Mouse (Mus musculus): ENCODE measurements around the gene Prnp. TPM values are rescaled to one million over a fixed set of nuclear protein-coding genes. Genes with fewer than 3 reads are reported as not detected.

Prnp gene
- polyA plus RNA-seq, 1 experiment from 2014 or later, result 30.3 TPM

DNA sequence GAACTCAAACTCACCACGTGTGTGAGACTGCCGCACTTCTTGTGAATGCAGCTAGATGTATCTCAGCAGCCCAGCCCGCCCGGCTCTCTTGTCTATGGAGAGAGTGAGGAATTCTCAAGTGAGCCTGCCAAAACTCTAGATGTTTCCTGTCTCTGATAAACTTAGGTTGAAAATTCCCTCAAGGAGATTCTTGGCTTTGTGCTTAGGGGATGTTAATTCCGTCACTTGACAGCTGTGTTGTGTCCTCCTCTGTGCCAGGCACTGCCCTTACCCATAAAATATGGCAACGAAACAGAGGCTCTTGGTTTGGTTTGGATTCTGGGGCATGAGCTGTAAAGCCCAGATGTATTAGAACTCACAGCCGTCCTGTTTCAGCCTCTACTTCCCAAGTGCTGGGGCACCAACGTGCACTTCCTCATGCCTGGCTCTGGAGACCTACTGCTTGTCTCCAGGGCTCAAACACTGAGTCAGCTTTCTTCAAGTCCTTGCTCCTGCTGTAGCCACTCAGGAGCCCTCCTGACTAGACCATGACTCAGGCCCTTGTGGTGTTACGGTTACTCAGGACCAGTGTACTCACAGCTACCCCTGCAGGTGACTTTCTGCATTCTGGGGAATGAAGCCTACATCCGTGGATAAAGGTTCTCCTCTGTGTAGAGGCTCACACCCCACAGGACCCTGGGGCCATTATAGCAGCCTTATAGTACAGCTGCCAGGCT is 25.8 kb downstream of the Prnp start:
- ATAC-seq (ENCODE audit: low read depth) (peak; percentile 67), DNase-seq (peak; percentile 47)
- Histone ChIP-seq H3K4me1 (replicated peaks) (peaks cover 35% of the 10 kb centered on the region), H3K4me2 (no peak overlapping the region), H3K27me3 (no peaks in the 10 kb centered on the region), H3K27ac (no peak overlapping the region), H3K9ac (no peak overlapping the region), H3K4me3 (replicated peaks) (no peak overlapping the region), H3K9me3 (replicated peaks) (no peaks in the 10 kb centered on the region), H3K36me3 (peaks cover 8% of the 10 kb centered on the region)
- WGBS (ENCODE audit: insufficient replicate concordance), result 55% methylated on average over 10 of the region's 10 CpGs

DNA sequence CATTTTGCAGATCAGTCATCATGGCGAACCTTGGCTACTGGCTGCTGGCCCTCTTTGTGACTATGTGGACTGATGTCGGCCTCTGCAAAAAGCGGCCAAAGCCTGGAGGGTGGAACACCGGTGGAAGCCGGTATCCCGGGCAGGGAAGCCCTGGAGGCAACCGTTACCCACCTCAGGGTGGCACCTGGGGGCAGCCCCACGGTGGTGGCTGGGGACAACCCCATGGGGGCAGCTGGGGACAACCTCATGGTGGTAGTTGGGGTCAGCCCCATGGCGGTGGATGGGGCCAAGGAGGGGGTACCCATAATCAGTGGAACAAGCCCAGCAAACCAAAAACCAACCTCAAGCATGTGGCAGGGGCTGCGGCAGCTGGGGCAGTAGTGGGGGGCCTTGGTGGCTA is 26.7 kb downstream of the Prnp start:
- 87% methylated on average over 10 of the region's 10 CpGs for WGBS (ENCODE audit: insufficient replicate concordance)
- no peak for DNase-seq

DNA sequence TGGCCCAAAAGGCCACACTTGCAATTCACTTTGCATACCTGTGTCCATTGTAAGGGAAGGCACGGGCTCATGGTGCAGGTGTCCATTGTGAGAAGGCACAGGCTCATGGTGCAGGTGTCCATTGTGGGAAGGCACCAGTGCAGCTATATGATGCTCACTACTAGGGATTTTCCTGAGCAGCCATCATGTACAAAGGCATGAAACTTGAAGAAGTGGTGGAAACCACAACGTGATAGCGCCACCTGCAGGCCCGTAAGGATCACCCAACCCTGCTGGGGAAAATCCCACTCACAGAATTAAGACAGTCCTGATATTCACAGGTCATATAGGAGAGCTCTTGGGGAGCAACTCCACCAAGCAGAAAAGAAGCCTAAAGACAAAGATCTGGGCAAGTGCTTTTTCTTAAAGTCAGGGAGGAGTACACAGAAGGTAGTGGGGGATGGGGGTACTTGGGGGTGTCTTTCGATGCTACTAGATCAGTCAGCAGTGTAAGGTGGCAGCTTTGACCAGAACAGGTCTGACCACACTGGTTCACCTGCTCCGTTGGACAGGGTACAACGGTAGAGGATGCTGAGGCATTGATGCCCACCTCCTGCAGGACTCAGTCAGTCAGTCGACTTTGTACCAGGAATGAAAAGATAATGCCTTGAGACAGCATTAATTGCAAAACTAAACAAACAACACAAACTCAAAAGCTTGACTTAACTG is 29.8 kb downstream of the Prnp start:
- Histone ChIP-seq H3K9me3 (replicated peaks) (no peaks in the 10 kb centered on the region), H3K27me3 (no peaks in the 10 kb centered on the region), H3K36me3 (peaks cover 8% of the 10 kb centered on the region), H3K4me1 (replicated peaks) (peaks cover 30% of the 10 kb centered on the region), H3K9ac (peak overlapping the region; percentile 33; the same call in 1 of the 2 replicates), H3K27ac (peak overlapping the region; percentile 79; the same call in 1 of the 2 replicates), H3K4me2 (no peak overlapping the region), H3K4me3 (replicated peaks) (no peak overlapping the region)
- peak; percentile 39; the same call in 1 of the 2 replicates for ATAC-seq (ENCODE audit: low read depth)
- DNase-seq, result peak; percentile 26
- WGBS (ENCODE audit: insufficient replicate concordance), result 35% methylated on average over 8 of the region's 8 CpGs

More for the DNA sequence above, 26.7 kb downstream of the Prnp start:
- Histone ChIP-seq H3K9ac (no peak overlapping the region), H3K4me2 (no peak overlapping the region), H3K4me1 (replicated peaks) (peaks cover 44% of the 10 kb centered on the region), H3K9me3 (replicated peaks) (no peaks in the 10 kb centered on the region), H3K4me3 (replicated peaks) (no peak overlapping the region), H3K27ac (no peak overlapping the region), H3K27me3 (no peaks in the 10 kb centered on the region), H3K36me3 (peaks cover 8% of the 10 kb centered on the region)
- no peak for ATAC-seq (ENCODE audit: low read depth)

DNA sequence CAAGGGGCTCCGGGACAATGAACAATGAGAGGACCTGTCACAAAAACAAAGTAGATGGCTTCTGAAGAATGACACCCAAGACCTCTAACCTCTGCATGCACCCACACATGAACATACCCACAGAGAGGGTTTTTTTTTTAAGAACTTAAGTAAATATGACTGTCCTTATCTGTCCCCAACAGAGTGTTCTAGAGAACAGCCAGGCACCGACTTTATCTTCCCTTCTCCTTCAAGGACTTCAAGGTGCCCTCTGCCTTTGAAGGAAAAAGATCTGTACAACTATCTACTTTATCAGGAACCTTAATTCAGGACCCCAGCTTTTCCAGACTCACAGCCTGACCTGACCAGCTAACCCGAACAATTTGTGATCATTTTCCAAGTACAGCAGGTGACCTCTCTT is 30.8 kb downstream of the Prnp start:
- peaks cover 27% of the 10 kb centered on the region for H3K4me1 ChIP-seq (replicated peaks)
- ATAC-seq (ENCODE audit: low read depth), result peak; percentile 81
- H3K9me3 ChIP-seq (replicated peaks), result no peaks in the 10 kb centered on the region
- peaks cover 8% of the 10 kb centered on the region for H3K36me3 ChIP-seq
- no peaks in the 10 kb centered on the region for H3K27me3 ChIP-seq
- H3K4me2 ChIP-seq, result peak overlapping the region; percentile 21; the same call in 1 of the 2 replicates
- 30% methylated on average over 3 of the region's 3 CpGs for WGBS (ENCODE audit: insufficient replicate concordance)
- peak; percentile 48 for DNase-seq
- no peak overlapping the region for H3K4me3 ChIP-seq (replicated peaks)
- peak overlapping the region; percentile 79 for H3K27ac ChIP-seq
- peak overlapping the region; percentile 33; the same call in 1 of the 2 replicates for H3K9ac ChIP-seq

DNA sequence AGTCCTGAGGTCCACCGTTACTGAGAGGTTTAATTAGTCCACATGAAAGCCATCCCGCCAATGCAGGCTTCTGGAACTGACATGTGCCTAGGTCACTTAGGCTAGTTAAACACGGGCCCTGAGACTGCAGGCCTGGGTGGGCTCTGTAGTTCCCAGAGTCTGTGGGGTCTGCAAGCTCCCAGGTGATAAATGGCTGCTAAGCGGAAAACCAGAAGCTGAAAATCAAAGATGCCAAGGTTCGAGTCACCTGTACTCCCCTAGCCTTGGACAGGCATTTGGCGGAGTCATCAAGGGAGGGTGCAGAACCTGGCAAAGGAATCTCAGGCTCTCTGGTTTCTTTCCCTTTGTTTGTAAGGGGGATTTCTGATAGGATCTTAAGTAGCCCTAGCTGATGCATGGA is 31.8 kb downstream of the Prnp start:
- H3K9me3 ChIP-seq (replicated peaks), result no peaks in the 10 kb centered on the region
- no peak for ATAC-seq (ENCODE audit: low read depth)
- H3K36me3 ChIP-seq, result peaks cover 5% of the 10 kb centered on the region
- 80% methylated on average over 6 of the region's 6 CpGs for WGBS (ENCODE audit: insufficient replicate concordance)
- no peak overlapping the region for H3K4me3 ChIP-seq (replicated peaks)
- no peak overlapping the region for H3K9ac ChIP-seq
- peaks cover 25% of the 10 kb centered on the region for H3K4me1 ChIP-seq (replicated peaks)
- H3K27me3 ChIP-seq, result peaks cover 2% of the 10 kb centered on the region; the same call in 1 of the 2 replicates
- H3K4me2 ChIP-seq, result no peak overlapping the region
- DNase-seq, result no peak
- H3K27ac ChIP-seq, result no peak overlapping the region

DNA sequence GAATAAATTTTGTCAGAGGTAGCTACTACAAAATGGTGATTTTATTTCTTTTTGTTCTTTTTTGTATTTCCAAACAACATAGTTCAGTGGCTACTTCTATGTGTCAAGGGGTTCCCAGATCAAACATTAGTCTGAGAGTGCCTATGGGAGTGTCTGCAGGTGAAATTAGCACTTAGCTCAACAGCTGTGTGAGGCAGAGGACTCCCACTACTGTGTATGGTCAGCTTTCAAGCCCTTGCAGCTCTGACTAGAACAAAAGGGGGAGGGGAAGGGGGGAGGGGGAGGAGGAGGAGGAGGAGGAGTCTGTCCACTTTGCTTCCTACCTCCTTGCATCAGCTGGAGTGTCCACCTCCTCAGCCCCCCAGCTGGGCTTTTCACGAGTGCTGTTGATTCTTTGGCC is 34.6 kb downstream of the Prnp start:
- WGBS (ENCODE audit: insufficient replicate concordance), result 45% methylated on average over 1 of the region's 1 CpGs
- Histone ChIP-seq H3K4me3 (replicated peaks) (no peak overlapping the region), H3K27me3 (peaks cover 14% of the 10 kb centered on the region; the same call in 1 of the 2 replicates), H3K4me2 (no peak overlapping the region), H3K9ac (no peak overlapping the region), H3K9me3 (replicated peaks) (no peaks in the 10 kb centered on the region), H3K36me3 (no peaks in the 10 kb centered on the region), H3K4me1 (replicated peaks) (peaks cover 23% of the 10 kb centered on the region), H3K27ac (no peak overlapping the region)
- no peak for DNase-seq
- ATAC-seq (ENCODE audit: low read depth), result no peak

DNA sequence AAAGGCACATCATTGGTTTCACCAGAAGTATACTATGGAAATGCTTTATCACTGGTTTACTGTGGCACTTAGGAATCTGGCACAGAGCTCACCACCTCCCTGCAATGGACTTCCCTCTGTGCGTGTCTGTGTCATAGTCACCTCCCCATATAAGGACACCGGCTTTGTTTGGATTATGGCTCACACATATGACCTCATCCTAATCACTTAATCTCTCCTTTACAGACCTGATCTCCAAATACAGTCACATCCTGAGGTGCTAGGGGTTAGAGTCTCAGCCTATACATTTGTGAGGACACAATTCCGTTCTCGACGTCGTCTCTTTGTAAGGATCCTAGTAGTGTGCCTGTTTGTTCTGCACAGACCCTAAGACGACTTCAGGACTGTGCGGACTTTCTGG is 35.5 kb downstream of the Prnp start:
- H3K9ac ChIP-seq, result no peak overlapping the region
- H3K36me3 ChIP-seq, result no peaks in the 10 kb centered on the region
- H3K4me2 ChIP-seq, result no peak overlapping the region
- DNase-seq (no peak), ATAC-seq (ENCODE audit: low read depth) (no peak)
- H3K4me1 ChIP-seq (replicated peaks), result peaks cover 14% of the 10 kb centered on the region
- peaks cover 17% of the 10 kb centered on the region; the same call in 1 of the 2 replicates for H3K27me3 ChIP-seq
- H3K9me3 ChIP-seq (replicated peaks), result no peaks in the 10 kb centered on the region
- no peak overlapping the region for H3K27ac ChIP-seq
- 41% methylated on average over 8 of the region's 8 CpGs for WGBS (ENCODE audit: insufficient replicate concordance)
- no peak overlapping the region for H3K4me3 ChIP-seq (replicated peaks)

DNA sequence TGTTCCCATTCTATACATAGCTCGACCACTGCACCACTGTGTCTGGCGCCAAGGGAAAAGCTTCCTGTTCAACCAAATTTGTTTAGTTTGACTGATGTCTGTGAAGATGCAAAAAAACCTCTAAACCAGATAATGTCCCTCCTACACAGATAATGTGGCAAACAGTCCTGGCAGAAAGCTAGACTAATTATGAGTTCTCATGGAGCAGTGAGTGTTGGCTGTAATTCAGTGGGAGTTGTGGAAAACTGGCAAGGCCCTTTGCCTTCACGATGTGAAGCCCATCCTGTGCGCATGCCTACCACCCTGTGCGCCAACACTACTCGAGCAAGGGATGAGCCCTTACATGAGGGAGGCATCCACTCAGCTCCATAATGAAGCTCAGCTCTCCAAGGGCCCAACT is 36.0 kb downstream of the Prnp start:
- Histone ChIP-seq H3K9ac (no peak overlapping the region), H3K9me3 (replicated peaks) (no peaks in the 10 kb centered on the region), H3K27me3 (peaks cover 23% of the 10 kb centered on the region), H3K4me1 (replicated peaks) (peaks cover 9% of the 10 kb centered on the region), H3K4me3 (replicated peaks) (no peak overlapping the region), H3K36me3 (no peaks in the 10 kb centered on the region), H3K4me2 (no peak overlapping the region), H3K27ac (no peak overlapping the region)
- ATAC-seq (ENCODE audit: low read depth) (no peak), DNase-seq (no peak)
- WGBS (ENCODE audit: insufficient replicate concordance), result 64% methylated on average over 6 of the region's 6 CpGs

DNA sequence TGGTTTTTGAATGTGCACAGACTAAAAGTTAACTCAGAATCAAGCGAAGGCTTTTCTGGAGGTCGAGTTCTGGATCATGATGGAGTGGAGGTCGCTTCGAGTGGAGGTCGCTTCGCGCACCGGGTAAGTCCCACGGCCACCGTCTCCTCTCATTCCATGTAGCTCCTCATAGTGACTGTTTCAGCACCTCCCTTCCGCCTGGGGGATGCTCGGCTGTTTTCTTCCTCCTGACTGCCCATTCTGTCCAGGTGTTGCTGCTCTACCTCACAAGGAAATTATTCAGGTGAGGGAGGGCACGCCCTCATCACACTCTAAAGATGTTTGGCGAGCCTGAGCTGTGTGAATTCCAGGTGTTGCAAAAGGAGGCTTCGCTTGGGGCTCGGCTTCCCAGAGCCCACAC is 36.6 kb downstream of the Prnp start:
- H3K36me3 ChIP-seq, result no peaks in the 10 kb centered on the region
- no peak overlapping the region for H3K9ac ChIP-seq
- no peak overlapping the region for H3K27ac ChIP-seq
- H3K4me2 ChIP-seq, result no peak overlapping the region
- H3K9me3 ChIP-seq (replicated peaks), result no peaks in the 10 kb centered on the region
- DNase-seq, result no peak
- H3K4me1 ChIP-seq (replicated peaks), result peaks cover 3% of the 10 kb centered on the region; the same call in 1 of the 2 replicates
- ATAC-seq (ENCODE audit: low read depth), result no peak
- no peak overlapping the region for H3K4me3 ChIP-seq (replicated peaks)
- H3K27me3 ChIP-seq, result peaks cover 27% of the 10 kb centered on the region
- WGBS (ENCODE audit: insufficient replicate concordance), result 80% methylated on average over 16 of the region's 16 CpGs

DNA sequence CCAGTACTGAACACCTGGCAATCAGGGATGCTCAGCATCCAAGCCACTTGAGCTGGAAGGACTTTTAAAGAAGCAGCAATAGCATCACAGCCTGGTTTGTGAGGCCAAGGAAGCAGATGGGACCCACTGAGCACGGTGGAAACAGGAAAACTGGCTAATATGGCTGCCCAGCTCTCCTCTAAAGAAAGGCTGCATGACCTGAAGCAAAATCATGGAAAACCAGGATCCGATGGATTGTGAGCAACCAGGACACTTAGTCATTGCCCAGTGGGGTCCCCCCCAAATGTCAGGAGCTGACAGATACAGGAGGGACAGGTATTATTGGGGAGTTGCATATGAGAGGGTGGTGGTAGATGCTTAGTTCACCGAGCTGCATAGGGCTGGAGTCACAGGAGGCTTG is 38.4 kb downstream of the Prnp start:
- WGBS (ENCODE audit: insufficient replicate concordance), result 56% methylated on average over 3 of the region's 3 CpGs

DNA sequence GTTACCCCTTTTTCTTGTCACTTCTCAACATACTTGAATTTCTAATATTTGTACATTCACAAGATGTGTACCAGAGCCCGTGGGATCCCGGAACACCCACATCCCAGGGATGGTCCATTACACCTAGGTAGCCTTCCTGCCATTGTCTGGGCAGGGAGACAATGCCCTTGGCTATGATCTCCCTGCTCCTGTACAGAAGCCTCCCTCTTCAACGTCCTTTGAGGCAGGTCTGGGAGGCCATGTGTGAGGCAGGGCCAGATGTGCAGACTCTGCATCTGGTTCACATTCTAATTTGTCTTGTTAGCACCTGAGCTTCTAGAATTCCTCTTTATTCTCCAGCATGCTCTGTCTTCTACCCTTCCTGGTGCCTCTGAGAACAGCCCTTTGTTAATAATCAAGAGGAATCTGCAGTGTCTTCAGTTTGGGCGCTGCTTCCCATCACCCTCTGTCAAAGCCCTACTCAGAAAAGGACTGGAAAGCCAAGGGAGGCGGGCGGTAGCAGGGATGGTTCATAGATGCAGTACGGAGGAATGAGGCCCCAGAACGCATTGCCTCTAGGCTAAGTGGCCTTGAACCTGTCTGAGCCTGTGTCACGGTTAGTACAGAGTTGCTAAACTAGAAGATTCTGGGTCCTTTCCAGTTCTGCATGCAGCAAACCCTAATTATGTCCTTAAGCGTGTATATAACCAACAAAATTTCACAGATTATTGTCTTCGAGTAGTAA is 39.4 kb downstream of the Prnp start:
- H3K27me3 ChIP-seq, result peaks cover 54% of the 10 kb centered on the region
- H3K9ac ChIP-seq, result no peak overlapping the region
- no peak overlapping the region for H3K27ac ChIP-seq
- DNase-seq (no peak), ATAC-seq (ENCODE audit: low read depth) (no peak)
- H3K9me3 ChIP-seq (replicated peaks), result no peaks in the 10 kb centered on the region
- no peak overlapping the region for H3K4me2 ChIP-seq
- H3K4me1 ChIP-seq (replicated peaks), result 0 out of 2 replicates have a peak, but pooled peaks cover 5% of the 10 kb centered on the region
- WGBS (ENCODE audit: insufficient replicate concordance), result 65% methylated on average over 11 of the region's 11 CpGs
- no peaks in the 10 kb centered on the region for H3K36me3 ChIP-seq
- H3K4me3 ChIP-seq (replicated peaks), result no peak overlapping the region

More for the DNA sequence above, 38.4 kb downstream of the Prnp start:
- Histone ChIP-seq H3K9me3 (replicated peaks) (no peaks in the 10 kb centered on the region), H3K27ac (no peak overlapping the region), H3K36me3 (no peaks in the 10 kb centered on the region), H3K4me3 (replicated peaks) (no peak overlapping the region), H3K9ac (no peak overlapping the region), H3K4me1 (replicated peaks) (0 out of 2 replicates have a peak, but pooled peaks cover 4% of the 10 kb centered on the region), H3K27me3 (peaks cover 45% of the 10 kb centered on the region), H3K4me2 (no peak overlapping the region)
- DNase-seq (no peak), ATAC-seq (ENCODE audit: low read depth) (no peak)

Data from liver, embryonic 13.5 days (tissue).